Mouse (Mus musculus): ENCODE data around the gene Mfap1b.
"Not testable (repeated sequence)": the region's sequence is repeated elsewhere in the genome, so short reads cannot be mapped to it uniquely, and the experiment has no call there.

Mfap1b gene

DNA sequence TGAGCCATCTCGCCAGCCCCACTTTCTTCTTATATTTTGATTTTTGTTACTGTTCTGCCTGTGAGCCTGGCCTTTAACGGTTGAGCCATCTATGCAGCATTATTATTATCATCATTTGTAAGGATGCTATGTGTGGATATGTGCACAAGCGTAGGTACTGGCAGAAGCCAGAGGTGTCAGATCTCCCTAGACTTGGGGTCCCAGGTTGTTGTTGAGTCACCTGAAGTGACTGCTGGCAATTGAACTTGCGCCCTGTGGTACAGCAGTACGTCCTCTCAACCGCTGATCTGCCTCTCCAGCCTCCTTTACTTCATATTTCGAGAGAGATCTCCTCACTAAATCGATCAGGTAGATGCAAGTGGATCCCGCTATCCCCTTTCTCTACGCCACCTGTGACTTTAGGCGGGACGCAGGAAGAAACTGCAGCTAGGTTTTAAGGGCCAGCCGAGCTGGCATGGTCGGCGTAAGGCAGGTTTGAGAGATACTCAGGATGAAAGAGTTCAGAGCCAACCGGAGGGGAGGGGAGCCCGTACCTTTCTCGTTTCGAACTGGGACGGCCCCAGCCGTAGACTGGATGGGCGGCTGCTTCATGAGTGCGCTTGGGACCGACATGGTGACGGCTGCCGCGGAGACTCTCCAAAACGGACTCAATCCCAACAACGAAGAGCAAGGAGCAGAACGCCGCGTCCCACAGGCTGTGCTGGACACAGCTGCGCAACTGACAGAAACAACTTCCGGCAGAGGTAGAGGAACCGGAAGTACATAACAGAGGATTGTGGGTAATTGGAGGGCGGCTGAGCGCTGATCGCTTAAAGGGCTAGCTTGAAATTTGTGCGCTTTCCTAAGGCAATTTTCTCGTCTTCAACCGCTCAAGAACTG is at the start of gene Mfap1b:
Mfap1b (minus strand) TSS at position 767 of the 879 bp plus-strand sequence.
- peak; percentile 81 for DNase-seq

DNA sequence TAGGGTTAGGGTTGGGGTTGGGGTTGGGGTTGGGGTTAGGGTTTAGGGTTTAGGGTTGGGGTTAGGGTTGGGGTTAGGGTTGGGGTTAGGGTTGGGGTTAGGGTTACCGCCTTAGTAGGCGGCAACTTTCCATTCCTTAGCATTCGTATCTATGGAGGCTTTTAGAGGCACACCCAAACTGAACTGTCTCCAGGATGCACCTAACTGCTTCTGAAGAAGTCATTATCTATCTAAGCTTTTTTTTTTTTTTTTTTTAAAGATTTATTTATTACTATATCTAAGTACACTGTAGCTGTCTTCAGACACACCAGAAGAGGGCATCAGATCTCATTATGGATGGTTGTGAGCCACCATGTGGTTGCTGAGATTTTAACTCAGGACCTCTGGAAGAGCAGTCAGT is 49.0 kb upstream of the Mfap1b start:
- DNase-seq: not testable (repeated sequence)

DNA sequence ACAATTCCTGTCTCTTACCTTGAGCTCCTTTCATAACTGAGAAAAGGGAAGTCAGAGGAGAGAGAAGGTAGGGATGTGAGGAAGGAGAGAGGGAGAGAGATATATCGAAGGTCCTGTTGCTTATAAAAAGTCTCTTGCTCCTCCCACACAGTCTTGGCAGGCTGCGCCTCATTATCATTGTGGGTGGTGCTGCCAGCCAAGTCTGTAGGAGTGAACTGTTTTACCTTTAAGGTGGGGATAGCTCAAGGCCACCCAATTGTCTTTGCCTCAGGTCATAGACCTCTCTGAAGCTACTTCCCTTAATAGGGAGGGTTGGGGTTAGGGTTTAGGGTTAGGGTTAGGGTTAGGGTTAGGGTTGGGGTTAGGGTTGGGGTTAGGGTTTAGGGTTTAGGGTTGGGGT is 48.1 kb upstream of the Mfap1b start:
- DNase-seq: no peak

DNA sequence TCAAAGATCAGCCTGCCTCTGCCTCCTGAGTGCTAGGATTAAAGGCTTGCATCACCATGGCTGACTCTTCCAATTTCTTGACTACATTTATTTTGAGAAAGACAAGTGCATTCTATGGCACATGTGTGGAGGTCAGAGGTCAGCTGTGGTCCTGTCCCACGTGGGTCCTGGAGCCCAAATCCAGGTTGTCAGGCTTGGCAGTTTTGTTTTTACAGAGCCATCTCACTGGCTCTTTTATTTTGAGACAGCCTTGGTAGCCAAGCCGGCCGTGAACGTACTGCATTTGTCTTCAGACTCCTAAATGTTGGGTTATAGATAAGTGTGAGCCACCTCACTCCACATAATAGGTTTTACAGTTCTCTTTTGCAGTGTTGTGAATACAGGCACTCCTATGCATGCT is 44.8 kb upstream of the Mfap1b start:
- DNase-seq: not testable (repeated sequence)

DNA sequence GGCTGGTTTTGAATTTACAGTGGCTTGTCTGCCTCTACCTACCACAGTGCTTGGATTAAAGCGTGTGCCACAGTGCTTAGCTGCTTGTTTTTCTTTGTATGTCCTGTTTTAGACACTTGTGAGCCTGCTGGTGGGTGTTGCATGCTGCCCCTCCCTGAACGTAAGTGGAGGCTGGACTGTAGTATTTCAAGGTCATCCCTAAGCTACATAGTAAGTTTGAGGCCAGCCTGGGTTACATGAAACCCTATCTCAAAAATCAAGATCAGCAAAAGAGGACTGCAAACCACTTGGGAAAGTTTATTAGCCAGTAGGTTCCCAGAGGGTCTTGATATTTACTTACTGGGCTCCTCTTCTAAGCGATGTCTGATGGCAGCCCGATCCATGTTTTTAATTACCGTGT is 44.2 kb upstream of the Mfap1b start:
- DNase-seq: no peak

DNA sequence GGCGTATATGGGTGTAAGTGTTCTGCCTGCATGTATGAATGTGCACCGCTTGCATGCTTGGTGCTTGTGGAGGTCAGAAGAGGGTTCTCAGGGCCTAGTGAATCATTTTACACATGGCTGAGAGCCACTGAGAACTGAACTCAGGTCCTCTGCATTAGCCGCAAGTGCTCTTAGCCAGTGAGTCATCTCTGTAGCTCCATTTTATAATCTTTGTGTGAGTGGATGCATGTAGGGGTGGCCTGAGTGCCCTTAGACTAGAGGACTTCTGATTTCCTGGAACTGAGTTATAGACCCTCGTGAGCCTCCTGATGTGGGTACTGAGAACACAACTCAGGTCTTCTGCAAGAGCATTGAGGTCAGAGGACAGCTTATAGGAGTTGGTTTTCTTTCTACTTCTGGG is 40.3 kb upstream of the Mfap1b start:
- no peak for DNase-seq

DNA sequence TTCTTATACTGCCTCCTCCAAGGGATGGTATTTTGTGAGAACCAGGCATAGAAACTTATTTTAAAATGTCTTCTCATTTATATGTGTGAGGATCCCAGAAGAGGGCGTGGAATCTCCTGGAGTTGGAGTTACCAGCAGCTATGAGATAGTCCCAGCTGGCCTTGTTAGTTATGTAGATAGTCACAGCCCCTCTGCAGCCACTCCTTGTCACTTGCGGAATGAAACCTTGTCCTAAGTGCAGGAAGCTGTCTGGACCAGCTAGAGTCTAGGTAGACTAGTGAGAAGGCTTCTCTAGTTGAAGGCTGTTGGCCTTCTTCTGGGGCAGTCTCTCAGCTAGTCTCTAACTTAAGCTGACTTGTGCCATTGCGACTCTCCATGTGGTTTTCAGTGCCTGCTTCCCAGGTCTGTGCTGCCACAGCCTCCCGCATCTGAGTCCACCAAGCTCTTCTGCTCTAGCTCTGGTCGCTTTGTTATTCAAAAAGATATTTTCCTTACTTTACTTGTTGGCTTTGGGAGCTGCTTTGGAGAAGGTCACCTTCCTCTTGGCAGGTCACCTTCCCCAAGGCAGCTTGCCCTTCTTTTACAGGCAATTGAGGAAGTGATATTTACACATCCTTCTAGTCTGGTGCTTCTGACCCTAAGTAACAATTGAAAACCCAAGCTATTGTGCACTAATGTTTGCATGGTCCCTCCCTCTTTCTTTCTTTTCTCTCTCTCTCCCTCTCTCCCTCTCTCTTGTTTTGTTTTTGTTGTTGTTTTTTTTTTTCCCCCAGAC is 39.3 kb upstream of the Mfap1b start:
- DNase-seq: not testable (repeated sequence)

DNA sequence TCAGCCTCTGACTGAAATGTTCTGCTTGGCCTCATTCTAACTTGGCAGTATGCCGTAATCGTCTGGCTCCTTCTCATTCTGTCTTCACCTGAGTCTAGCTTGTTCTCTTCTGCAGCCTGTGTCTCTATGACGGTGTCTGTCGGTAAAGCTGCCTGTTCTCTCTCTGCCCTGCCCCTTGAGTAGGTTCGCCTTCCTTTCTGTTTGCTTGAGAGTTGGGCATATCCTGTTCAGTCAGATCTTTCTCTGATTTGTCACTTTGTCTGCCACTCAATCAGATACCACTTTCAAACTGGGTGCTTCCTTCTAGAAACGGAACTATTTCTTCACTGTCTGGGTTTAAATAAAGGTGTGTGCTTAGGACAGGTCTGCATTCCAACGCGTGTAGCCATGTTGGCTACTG is 37.5 kb upstream of the Mfap1b start:
- DNase-seq: no peak

DNA sequence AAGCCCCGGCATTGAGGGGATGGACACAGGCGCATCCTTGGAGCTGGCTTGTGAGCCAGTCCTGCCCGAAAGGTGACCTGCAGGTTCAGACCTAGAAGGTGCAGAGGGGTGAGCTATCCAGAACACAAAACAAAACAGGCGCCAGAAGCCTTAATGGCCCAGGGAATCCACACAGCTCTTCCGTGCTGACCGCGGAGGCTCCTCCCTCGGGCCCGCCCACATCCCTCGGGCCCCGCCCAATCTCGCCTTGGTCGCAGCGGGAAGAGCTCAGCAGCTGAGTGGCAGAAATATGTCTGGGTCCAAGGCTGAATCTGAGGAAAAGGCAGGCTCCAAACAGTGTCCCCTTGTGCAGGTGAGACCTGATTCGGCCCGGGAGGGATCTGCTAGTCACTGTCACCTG is 35.7 kb upstream of the Mfap1b start:
- peak; percentile 28 for DNase-seq

DNA sequence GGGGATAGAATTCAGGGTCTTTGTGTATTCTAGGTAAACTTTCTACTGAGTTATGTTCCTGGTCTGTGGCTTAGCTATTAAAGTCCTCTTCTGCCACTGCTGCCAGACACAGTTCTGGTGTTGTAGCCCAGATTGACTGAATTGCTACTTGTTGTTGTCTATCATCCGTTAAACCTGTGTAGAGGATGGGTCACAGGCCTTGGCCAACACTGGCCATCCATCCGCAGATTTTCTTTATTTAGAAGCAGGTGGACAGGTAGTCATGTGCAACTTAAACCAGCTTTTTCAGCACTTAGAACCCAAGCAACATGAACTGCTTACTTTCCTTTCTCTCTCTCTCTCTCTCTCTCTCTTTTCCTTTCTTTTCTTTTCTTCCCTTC is 34.1 kb upstream of the Mfap1b start:
- no peak for DNase-seq

DNA sequence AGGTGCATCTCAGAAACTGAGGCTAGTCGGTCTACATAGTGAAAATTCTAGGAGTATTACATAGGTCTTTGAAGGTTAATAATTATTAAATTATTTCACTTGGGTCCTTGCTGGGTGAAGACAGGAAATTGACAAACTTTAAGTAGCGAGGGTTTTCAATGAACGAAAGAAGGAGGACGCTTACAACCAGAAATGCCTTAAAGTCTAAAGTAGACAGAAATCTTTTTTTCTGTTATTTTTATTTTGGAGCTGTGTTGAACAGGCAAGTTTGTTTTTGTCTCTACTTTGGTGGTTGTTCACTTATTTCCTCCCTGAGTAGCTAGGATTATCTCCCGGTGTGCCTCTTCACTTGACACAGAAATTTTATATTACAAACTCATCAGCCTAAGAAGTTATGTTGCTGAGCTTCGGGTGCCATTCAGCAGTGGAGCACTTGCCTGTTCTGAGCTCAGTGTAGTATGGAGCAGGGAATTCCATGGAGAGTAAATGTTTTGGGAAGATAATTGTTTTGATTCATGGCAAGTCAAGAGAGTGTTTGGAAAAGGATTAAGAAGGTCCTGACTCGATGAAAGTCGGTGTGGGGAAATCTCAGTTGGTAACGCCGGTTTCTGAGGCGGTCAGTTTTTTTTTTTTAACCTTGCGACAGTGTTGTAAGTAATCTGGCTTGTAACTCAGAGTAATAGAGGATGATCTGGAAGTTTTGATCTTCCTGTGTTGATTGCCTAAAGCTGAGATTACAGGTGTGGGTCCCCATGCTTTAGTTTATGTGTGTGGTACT is 33.5 kb upstream of the Mfap1b start:
- no peak for DNase-seq

DNA sequence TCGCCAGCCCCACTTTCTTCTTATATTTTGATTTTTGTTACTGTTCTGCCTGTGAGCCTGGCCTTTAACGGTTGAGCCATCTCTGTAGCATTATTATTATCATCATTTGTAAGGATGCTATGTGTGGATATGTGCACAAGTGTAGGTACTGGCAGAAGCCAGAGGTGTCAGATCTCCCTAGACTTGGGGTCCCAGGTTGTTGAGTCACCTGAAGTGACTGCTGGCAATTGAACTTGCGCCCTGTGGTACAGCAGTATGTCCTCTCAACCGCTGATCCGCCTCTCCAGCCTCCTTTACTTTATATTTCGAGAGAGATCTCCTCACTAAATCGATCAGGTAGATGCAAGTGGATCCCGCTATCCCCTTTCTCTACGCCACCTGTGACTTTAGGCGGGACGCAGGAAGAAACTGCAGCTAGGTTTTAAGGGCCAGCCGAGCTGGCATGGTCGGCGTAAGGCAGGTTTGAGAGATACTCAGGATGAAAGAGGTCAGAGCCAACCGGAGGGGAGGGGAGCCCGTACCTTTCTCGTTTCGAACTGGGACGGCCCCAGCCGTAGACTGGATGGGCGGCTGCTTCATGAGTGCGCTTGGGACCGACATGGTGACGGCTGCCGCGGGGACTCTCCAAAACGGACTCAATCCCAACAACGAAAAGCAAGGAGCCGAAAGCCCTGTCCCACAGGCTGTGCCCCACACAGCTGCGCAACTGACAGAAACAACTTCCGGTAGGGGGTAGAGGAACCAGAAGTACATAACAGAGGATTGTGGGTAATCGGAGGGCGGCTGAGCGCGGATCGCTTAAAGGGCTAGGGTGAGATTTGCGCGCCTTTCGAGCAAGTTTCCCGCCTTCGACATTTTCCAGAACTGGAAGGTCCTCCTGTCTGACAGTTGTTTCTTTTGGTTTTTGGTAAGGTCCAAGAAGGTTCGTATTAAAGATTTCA is 32.3 kb upstream of the Mfap1b start, which contains the start of the genes Mfap1a and Wdr76:
Mfap1a (minus strand) TSS at position 724 of the 941 bp plus-strand sequence.
Wdr76 (plus strand) TSS at position 782 of the 941 bp plus-strand sequence.
- DNase-seq: peak; percentile 81

DNA sequence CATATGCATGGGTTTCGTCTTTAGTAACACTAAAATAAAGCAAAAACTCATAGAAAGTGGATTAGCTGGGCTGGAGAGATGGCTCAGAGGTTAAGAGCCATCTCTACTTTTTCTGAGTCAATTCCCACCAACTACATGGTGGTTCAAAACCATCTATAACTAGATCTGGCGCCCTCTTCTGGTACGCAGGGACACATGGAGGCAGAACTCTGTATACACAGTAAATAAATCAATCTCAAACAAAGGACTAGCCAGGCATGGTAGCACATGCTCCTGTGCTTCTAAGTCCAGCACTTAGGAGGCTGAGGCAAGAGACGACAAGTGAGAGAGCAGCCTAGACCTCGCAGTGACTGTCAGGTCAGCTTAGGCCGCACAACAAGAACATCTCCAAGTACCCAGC is 27.7 kb upstream of the Mfap1b start:
- not testable (repeated sequence) for DNase-seq

DNA sequence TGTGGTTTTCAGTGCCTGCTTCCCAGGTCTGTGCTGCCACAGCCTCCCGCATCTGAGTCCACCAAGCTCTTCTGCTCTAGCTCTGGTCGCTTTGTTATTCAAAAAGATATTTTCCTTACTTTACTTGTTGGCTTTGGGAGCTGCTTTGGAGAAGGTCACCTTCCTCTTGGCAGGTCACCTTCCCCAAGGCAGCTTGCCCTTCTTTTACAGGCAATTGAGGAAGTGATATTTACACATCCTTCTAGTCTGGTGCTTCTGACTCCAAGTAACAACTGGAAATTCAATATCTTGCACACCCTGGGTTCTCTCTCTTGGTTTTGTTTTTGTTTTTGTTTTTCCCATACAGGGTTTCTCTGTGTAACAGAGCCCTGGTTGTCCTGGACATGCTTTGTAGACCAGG is 10.5 kb upstream of the Mfap1b start:
- DNase-seq: not testable (repeated sequence)

DNA sequence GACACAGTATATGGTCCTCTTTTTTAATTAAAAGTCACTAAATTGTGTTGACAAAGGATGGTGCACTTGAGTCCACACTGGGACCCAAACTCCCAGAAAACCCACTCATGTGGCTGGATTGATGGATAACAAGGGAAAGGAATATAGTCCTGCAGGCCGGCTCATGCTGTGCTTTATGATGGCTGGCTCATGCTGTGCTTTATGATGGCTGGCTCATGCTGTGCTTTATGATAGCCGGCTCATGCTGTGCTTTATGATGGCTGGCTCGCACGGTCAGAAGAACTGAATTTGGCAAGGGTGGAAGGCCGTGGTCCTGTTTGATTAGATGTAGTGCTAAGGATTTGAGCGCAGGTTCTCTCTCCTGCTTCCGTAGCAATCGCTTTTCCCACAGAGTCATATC is 9.7 kb upstream of the Mfap1b start:
- no peak for DNase-seq

DNA sequence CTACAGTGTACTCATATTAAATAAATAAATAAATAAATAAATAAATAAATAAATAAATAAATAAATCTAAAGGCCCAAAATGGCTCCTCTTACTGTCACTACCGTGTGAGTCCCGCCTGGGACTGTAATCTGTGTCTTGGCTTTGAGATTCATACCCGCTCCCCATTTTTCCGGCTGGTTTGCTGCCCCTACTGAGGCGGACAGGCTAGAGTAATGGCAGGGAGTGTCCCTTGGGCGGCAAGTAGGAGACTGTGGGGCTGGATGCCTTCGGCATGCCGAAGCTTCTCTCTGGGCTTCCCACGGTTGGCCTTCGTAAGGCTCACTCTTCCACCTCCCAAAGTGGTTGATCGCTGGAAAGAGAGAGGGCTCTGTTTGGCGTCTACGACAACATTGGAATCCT is 7.0 kb upstream of the Mfap1b start:
- DNase-seq: not testable (repeated sequence)

DNA sequence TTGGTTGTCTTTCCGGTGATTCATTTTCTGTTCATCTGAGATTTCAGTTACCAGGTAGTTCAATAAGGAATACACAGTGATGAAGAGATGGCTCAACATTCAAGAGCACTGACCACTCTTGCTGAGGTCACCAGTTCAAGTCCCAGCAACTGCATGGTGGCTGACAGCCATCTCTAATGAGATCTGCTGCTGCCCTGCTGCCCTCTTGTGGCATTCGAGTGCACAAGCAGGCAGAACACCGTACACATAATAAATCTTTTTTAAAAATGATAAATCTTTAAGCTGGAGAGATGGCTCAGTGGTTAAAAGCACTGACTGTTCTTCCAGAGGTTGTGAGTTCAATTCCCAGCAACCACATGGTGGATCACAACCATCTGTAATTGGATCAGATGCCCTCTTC is 6.6 kb upstream of the Mfap1b start:
- no peak for DNase-seq

DNA sequence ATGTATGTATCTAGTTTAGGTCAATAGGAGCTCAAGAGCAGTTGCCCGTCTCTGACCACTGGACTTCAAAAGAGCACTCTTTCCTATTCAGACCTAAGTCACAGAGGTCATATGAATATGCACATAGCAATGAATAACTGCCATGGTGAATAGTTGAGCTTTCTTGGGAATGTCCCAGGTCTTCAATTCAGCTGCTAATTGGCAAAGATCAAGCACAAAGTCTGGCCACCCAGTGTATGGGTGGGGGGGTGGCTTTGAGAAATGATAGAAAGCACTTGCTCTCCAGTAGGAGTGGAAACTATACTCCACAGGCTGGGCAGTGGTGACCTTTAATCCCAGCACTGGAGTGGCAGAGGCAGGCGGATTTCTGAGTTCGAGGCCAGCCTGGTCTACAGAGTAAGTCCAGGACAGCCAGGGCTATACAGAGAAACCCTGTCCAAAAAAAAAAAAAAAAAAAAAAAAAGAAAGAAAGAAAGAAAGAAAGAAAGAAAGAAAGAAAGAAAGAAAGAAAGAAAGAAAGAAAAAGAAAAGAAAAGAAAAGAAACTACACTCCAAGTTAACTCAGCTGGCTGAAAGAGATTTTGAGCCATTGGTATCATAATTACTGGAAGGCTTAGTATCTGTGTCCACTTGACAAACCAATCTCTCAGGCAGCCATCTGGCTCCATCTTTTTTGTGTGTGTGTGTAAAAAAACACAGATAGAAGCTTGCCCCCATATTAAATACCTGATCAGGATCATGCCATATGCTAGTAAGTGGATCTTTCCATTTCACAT is 3.8 kb upstream of the Mfap1b start:
- no peak for DNase-seq

DNA sequence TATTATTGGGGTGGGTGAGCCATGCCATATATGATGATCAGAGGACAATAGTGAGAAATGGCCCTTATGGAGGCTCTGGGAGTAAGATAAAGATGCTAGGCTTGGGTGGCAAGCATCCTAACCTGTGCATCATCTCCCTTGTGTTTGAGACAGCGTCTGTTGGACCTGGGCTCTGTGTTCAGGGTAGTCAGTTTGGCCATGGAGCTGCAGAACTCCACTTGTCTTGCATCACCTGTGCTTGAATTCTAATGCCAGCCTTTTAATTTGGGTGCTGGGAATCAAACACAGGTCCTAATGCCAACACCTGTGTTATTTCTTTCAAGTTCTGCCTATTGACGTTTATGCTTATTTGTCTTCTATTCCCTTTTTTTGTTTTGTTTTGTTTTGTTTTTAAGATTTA is 1.4 kb upstream of the Mfap1b start:
- not testable (repeated sequence) for DNase-seq

DNA sequence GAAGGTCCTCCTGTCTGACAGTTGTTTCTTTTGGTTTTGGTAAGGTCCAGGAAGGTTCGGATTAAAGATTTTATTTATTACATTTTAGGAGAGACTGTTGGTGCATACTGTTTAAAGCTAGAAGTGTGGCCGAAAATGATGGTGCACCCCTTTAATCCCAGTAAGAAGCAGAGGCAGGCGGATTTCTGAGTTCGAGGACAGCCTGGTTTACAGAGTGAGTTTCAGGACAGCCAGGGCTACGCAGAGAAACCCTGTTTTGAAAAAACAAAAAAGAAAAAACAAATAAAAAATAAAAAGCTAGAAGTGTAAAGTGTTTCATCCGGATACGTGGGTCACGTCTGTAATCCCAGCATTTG is 291 bp upstream of the Mfap1b start:
- no peak for DNase-seq

DNA sequence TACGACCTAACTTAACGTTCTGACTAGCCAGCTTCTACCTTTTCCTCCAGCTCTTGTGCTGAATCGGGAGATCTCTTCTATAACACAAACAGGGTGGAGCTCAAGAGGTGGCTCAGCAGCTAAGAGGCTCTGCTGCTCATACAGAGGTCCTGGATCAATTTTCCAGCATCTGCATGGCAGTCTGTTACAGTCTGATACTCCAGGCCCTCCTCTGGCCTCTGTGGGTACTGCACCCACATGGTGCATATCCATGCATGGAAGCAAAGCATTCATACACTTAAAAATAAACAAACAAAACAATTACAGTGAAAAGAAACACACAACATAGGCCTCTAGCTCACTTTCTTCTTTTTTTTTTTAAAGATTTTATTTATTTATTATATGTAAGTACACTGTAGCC is 1.1 kb downstream of the Mfap1b start:
- not testable (repeated sequence) for DNase-seq
